Mouse (Mus musculus) natural killer cell, adult 2 months (primary cell): ENCODE data around the gene Slc35g3.
"Not testable (repeated sequence)": the region's sequence is repeated elsewhere in the genome, so short reads cannot be mapped to it uniquely, and the experiment has no call there.

Experiments used
- DNase-seq, 2 experiments: peaks; one replicate each; pipeline ENCODE4 v3.0.0; 2022; ENCODE audit warnings: low spot score in 2 of 2

Gene Slc35g3

GRCm38 (mm10) chr11:69757303-69758089 is 4.3 kb downstream of the Slc35g3 start:
- DNase-seq = no peak

- peak; percentile 52 to 63 for DNase-seq
These were observed 7.1 kb downstream of the Slc35g3 start for GRCm38 (mm10) chr11:69754701-69755100.

- no peak for DNase-seq
These were observed 7.5 kb downstream of the Slc35g3 start for GRCm38 (mm10) chr11:69754233-69754632.

GRCm38 (mm10) chr11:69752686-69753085 is 9.1 kb downstream of the Slc35g3 start:
- no peak for DNase-seq

- no peak for DNase-seq
These were observed 10.1 kb downstream of the Slc35g3 start for GRCm38 (mm10) chr11:69751635-69752034.

GRCm38 (mm10) chr11:69731408-69731807 is 30.4 kb downstream of the Slc35g3 start:
- DNase-seq = not testable (repeated sequence)

- DNase-seq = peak; percentile 62 to 73
These were observed 32.7 kb downstream of the Slc35g3 start for GRCm38 (mm10) chr11:69729063-69729462.

- DNase-seq = no peak
These were observed 35.8 kb downstream of the Slc35g3 start for GRCm38 (mm10) chr11:69725951-69726350.

GRCm38 (mm10) chr11:69723074-69723473 is 38.7 kb downstream of the Slc35g3 start:
- DNase-seq = no peak

GRCm38 (mm10) chr11:69720852-69721251 is 40.9 kb downstream of the Slc35g3 start:
- no peak for DNase-seq

GRCm38 (mm10) chr11:69719423-69719822 is 42.3 kb downstream of the Slc35g3 start:
- no peak for DNase-seq

GRCm38 (mm10) chr11:69718661-69719060 is 43.1 kb downstream of the Slc35g3 start:
- DNase-seq = no peak

GRCm38 (mm10) chr11:69716953-69717352 is 44.8 kb downstream of the Slc35g3 start:
- DNase-seq = no peak

GRCm38 (mm10) chr11:69715929-69716328 is 45.8 kb downstream of the Slc35g3 start:
- no peak for DNase-seq

GRCm38 (mm10) chr11:69715482-69715881 is 46.3 kb downstream of the Slc35g3 start:
- DNase-seq = peak; percentile 35 to 39

- DNase-seq = no peak
These were observed 47.0 kb downstream of the Slc35g3 start for GRCm38 (mm10) chr11:69714636-69715329.

- no peak for DNase-seq
These were observed 48.7 kb downstream of the Slc35g3 start for GRCm38 (mm10) chr11:69712954-69713672.

- DNase-seq = no peak
These were observed 50.7 kb downstream of the Slc35g3 start for GRCm38 (mm10) chr11:69711082-69711481.

GRCm38 (mm10) chr11:69710470-69710869 is 51.3 kb downstream of the Slc35g3 start:
- DNase-seq = no peak
